Mouse (Mus musculus) neural tube, embryonic 13.5 days (tissue): ENCODE results near the gene Gm47791. TPM values are rescaled to one million over a fixed set of nuclear protein-coding genes. Genes with fewer than 3 reads are reported as not detected.

ENCODE experiments used
- ATAC-seq: fragments of 200-750 bp; cut with Nextera tagmentation; 2 replicates; pipeline ENCODE4 v1.8.0; 2017; ENCODE audit warnings: low read depth, mild to moderate bottlenecking, moderate TSS enrichment, moderate library complexity
- H3K27ac ChIP-seq: fragments of 300-500 bp; sonication (generic); replicated peaks from 2 replicates; pipeline ENCODE4 v1.5.1; 2015; ENCODE audit warnings: moderate library complexity, mild to moderate bottlenecking, inconsistent platforms
- H3K27me3 ChIP-seq: fragments of 300-500 bp; sonication (generic); 2 replicates; pipeline ENCODE4 v1.6.1; 2015; ENCODE audit warnings: mild to moderate bottlenecking, inconsistent platforms
- H3K36me3 ChIP-seq: fragments of 300-500 bp; sonication (generic); 2 replicates; pipeline ENCODE4 v1.6.1; 2015; ENCODE audit warnings: mild to moderate bottlenecking, inconsistent platforms
- H3K4me1 ChIP-seq: fragments of 300-500 bp; sonication (generic); replicated peaks from 2 replicates; pipeline ENCODE4 v1.6.1; 2015; ENCODE audit warnings: inconsistent platforms
- H3K4me2 ChIP-seq: fragments of 300-500 bp; sonication (generic); 2 replicates; pipeline ENCODE4 v1.6.1; 2015; ENCODE audit warnings: inconsistent platforms, mild to moderate bottlenecking, moderate library complexity
- H3K4me3 ChIP-seq: fragments of 300-500 bp; sonication (generic); 2 replicates; pipeline ENCODE4 v1.5.1; 2015; ENCODE audit warnings: mild to moderate bottlenecking, inconsistent platforms
- H3K9ac ChIP-seq: fragments of 300-500 bp; sonication (generic); 2 replicates; pipeline ENCODE4 v1.6.1; 2015; ENCODE audit warnings: moderate library complexity, mild to moderate bottlenecking, inconsistent platforms
- H3K9me3 ChIP-seq: fragments of 300-500 bp; sonication (generic); 2 replicates; pipeline ENCODE4 v1.6.1; 2016; ENCODE audit warnings: inconsistent platforms
- WGBS: fragments of 180-500 bp; shearing (Covaris S2); methylation state at CpG from one replicate; pipeline ENCODE4 v1.1.7; 2015; 5-methylcytosine and 5-hydroxymethylcytosine counted together
- polyA plus RNA-seq: library from polyadenylated mRNA; unstranded; fragments of >200 nt; fragmentation: Nextera tagmentation; extraction: Ambion mirVana; gene quantifications from 2 replicates; pipeline ENCODE4 v1.2.1, GENCODE M21; 2015

The Gm47791 gene
- polyA plus RNA-seq, 1 experiment from 2014 or later = not detected

GRCm38 (mm10) chr1:82779388-82779966 is 8.4 kb upstream of the Gm47791 start:
- H3K9me3 ChIP-seq = no peaks in the 10 kb centered on the region
- H3K36me3 ChIP-seq = no peaks in the 10 kb centered on the region
- H3K4me3 ChIP-seq = no peak overlapping the region
- ATAC-seq = no peak
- 84% methylated on average over 6 of the region's 6 CpGs for WGBS
- H3K27ac ChIP-seq = no peak overlapping the region
- H3K9ac ChIP-seq = no peak overlapping the region
- no peaks in the 10 kb centered on the region for H3K27me3 ChIP-seq
- H3K4me2 ChIP-seq = no peak overlapping the region
- H3K4me1 ChIP-seq = no peaks in the 10 kb centered on the region

DNA sequence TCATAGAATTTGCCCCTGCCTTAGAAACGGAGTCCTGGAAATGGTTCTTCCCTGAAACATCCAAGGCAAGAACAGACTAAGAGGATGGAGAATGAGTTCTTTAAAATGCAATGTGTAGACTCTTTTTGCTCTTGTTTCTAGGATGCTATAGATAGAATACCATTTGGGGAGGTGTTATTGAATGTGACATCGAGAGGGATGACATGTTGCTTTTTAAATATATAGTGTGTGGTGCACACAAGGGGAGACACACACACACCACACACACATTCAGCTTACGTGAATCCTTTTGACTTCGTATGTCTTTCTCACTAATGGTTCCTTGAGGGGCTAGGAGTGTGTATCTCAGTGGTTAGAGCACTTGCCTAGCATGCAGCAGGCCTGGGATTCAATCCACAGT is 4.2 kb upstream of the Gm47791 start:
- Histone ChIP-seq H3K27me3 (no peaks in the 10 kb centered on the region), H3K4me1 (no peaks in the 10 kb centered on the region), H3K9ac (no peak overlapping the region), H3K4me2 (no peak overlapping the region), H3K27ac (no peak overlapping the region), H3K36me3 (no peaks in the 10 kb centered on the region), H3K9me3 (no peaks in the 10 kb centered on the region), H3K4me3 (no peak overlapping the region)
- no peak for ATAC-seq
- WGBS = 95% methylated on average over 4 of the region's 4 CpGs

DNA sequence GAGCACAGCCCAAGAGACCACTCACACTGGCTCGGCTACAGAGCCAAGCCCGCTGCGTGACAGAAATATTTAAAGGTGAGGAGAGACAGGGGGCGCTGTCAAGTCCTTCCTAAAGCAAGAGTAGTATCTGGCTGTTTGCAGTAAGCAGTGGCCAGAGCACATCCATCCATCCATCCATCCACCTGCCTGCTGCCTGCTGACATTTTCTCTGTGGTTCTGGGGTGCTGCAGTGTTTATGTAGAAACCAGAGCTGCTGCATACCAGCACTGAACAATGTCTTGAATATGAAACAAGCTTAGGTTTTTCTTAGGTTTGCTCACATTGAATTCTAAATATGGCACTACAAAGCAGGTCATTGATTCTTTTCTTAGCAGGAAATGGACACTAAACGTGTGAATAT is 2.2 kb upstream of the Gm47791 start:
- ATAC-seq = no peak
- Histone ChIP-seq H3K27me3 (no peaks in the 10 kb centered on the region), H3K4me3 (no peak overlapping the region), H3K9ac (no peak overlapping the region), H3K27ac (no peak overlapping the region), H3K36me3 (no peaks in the 10 kb centered on the region), H3K4me2 (no peak overlapping the region), H3K4me1 (no peaks in the 10 kb centered on the region), H3K9me3 (no peaks in the 10 kb centered on the region)
- 79% methylated on average over 5 of the region's 5 CpGs for WGBS

DNA sequence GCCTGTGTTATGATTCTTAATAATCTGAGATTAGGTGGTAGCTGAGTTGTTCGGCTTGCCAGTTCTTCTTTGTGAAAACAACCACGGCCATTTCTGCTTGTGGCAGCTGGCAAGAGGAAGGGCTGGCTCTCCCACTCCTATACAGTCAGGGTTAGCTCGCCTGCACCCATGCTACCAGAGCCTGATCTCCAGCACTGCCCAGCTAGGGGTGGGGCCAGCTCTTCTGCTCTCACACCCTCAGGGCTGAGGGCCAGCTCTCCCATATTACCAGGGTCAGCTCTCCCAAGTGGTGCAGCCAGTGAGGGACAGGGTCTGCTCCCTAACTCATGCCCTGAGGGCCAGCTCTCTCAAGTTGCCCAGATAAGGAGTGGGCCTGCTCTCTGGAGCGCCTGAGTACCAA is 1.4 kb upstream of the Gm47791 start:
- no peaks in the 10 kb centered on the region for H3K27me3 ChIP-seq
- no peaks in the 10 kb centered on the region for H3K9me3 ChIP-seq
- H3K4me2 ChIP-seq = no peak overlapping the region
- no peak for ATAC-seq
- H3K4me1 ChIP-seq = no peaks in the 10 kb centered on the region
- 93% methylated on average over 4 of the region's 4 CpGs for WGBS
- H3K9ac ChIP-seq = no peak overlapping the region
- H3K36me3 ChIP-seq = no peaks in the 10 kb centered on the region
- H3K4me3 ChIP-seq = no peak overlapping the region
- H3K27ac ChIP-seq = no peak overlapping the region

GRCm38 (mm10) chr1:82768269-82768668 is 2.8 kb downstream of the Gm47791 start, which contains the start of gene Tm4sf20:
Gene Tm4sf20, minus strand, starts transcription at chr1:82768461.
- Histone ChIP-seq H3K9ac (no peak within 1 kb of the TSS), H3K4me3 (no peak within 1 kb of the TSS), H3K27me3 (no peaks in the 10 kb centered on the region), H3K36me3 (no peaks in the 10 kb centered on the region), H3K4me1 (no peaks in the 10 kb centered on the region), H3K27ac (no peak within 1 kb of the TSS), H3K9me3 (no peaks in the 10 kb centered on the region), H3K4me2 (no peak within 1 kb of the TSS)
- WGBS = 77% methylated on average over 5 of the region's 5 CpGs
- no peak for ATAC-seq

DNA sequence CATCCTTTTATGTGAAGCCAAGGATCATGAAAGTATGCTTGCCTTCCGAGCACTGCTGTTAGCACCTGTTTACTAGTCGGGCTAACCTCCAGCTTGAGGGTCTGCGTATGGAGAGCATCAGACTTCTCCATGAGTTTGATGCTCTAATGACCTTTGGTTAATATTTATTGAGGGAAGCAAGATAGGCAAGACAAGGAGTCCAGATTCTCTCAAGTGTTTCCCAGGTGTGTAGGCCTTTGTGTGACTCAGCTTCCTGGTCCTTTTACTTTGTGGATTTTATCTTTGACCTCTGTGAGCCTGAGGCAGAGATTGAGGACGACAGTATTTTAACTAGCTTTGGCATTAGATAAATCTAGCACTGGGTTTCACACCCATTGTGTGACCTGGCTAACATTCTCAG is 4.4 kb downstream of the Gm47791 start:
- Histone ChIP-seq H3K4me3 (no peak overlapping the region), H3K36me3 (peaks cover 14% of the 10 kb centered on the region), H3K4me2 (no peak overlapping the region), H3K9ac (no peak overlapping the region), H3K9me3 (no peaks in the 10 kb centered on the region), H3K4me1 (no peaks in the 10 kb centered on the region), H3K27me3 (no peaks in the 10 kb centered on the region), H3K27ac (no peak overlapping the region)
- WGBS = 84% methylated on average over 4 of the region's 4 CpGs
- ATAC-seq = no peak

DNA sequence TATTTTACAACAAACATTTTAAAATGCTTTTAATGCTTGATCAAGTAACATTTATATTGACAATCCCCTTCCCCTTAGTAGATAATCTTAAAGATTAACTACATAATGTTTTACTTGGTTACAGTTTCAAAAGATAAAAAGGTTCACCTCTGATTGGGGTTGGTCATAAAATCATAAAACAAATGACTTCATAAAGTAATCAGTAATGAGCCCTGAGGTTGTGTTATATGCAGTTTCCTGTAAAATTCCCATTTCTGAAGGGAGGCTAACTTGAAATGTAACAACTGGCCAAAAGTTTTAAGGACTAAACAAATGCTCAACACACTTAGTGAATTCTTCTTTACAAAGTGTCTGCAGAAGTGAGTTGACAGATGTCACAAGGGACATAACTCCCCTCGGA is 4.8 kb downstream of the Gm47791 start:
- ATAC-seq = no peak
- no peaks in the 10 kb centered on the region for H3K4me1 ChIP-seq
- WGBS = 67% methylated on average over 1 of the region's 1 CpGs

GRCm38 (mm10) chr1:82762274-82762673 is 8.8 kb downstream of the Gm47791 start:
- no peak overlapping the region for H3K4me2 ChIP-seq

More for the DNA sequence above, 4.8 kb downstream of the Gm47791 start:
- Histone ChIP-seq H3K9me3 (no peaks in the 10 kb centered on the region), H3K27me3 (no peaks in the 10 kb centered on the region), H3K9ac (no peak overlapping the region), H3K4me3 (no peak overlapping the region), H3K27ac (no peak overlapping the region), H3K36me3 (peaks cover 15% of the 10 kb centered on the region), H3K4me2 (no peak overlapping the region)

GRCm38 (mm10) chr1:82761454-82762169 is 9.4 kb downstream of the Gm47791 start:
- Histone ChIP-seq H3K4me1 (no peaks in the 10 kb centered on the region), H3K4me2 (no peak overlapping the region), H3K27me3 (no peaks in the 10 kb centered on the region), H3K27ac (no peak overlapping the region), H3K4me3 (no peak overlapping the region), H3K9me3 (no peaks in the 10 kb centered on the region), H3K9ac (no peak overlapping the region), H3K36me3 (peaks cover 19% of the 10 kb centered on the region)
- no peak for ATAC-seq
- 87% methylated on average over 8 of the region's 8 CpGs for WGBS

More at GRCm38 (mm10) chr1:82762274-82762673, 8.8 kb downstream of the Gm47791 start:
- H3K4me1 ChIP-seq = no peaks in the 10 kb centered on the region
- H3K27ac ChIP-seq = no peak overlapping the region
- no peak overlapping the region for H3K9ac ChIP-seq
- H3K36me3 ChIP-seq = peaks cover 19% of the 10 kb centered on the region
- no peaks in the 10 kb centered on the region for H3K27me3 ChIP-seq
- H3K4me3 ChIP-seq = no peak overlapping the region
- no peaks in the 10 kb centered on the region for H3K9me3 ChIP-seq
- 90% methylated on average over 1 of the region's 1 CpGs for WGBS
- ATAC-seq = no peak

- H3K36me3 ChIP-seq = peaks cover 38% of the 10 kb centered on the region
These were observed 11.5 kb downstream of the Gm47791 start for GRCm38 (mm10) chr1:82759520-82759919.

DNA sequence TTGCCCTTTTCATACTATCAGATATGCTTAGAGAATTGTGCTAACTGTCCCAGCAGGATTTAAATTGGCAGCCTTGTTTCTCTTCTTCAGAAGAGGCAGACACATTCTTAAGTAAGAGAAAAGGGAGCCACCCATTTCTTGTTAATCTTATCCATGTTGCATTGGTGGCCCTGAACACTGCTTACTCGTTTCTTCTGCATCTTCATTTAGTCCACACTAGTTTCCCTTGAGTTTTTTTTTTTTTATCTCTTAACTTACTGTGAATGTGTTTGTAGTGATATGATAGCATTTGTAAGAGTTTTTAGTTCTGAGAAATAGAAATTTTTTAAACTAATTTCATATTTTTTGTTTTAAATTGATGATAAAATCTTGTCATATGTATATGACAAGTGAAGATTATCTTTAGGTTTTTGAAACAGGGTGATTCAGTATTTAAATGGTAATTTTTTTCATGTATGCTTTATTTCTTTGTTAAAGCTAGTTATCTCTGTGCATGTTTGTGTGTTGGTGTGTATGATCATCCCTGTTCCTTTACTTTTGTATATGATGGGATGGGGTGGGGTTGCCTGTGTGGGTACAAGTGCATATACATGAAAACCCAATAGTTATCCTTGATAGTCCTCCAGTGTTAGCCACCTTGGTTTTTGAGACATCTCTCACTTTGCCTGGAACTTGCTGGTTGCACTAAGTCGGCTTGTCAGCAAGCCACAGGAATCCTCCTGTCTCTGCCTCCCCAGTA is 23.2 kb downstream of the Gm47791 start:
- peaks cover 29% of the 10 kb centered on the region for H3K36me3 ChIP-seq
- no peak overlapping the region for H3K4me2 ChIP-seq
- no peak overlapping the region for H3K9ac ChIP-seq
- no peak for ATAC-seq
- 91% methylated on average over 2 of the region's 2 CpGs for WGBS
- H3K27ac ChIP-seq = no peak overlapping the region
- no peaks in the 10 kb centered on the region for H3K4me1 ChIP-seq
- no peak overlapping the region for H3K4me3 ChIP-seq
- no peaks in the 10 kb centered on the region for H3K9me3 ChIP-seq
- H3K27me3 ChIP-seq = no peaks in the 10 kb centered on the region

More at GRCm38 (mm10) chr1:82759520-82759919, 11.5 kb downstream of the Gm47791 start:
- 88% methylated on average over 1 of the region's 1 CpGs for WGBS
- Histone ChIP-seq H3K4me3 (no peak overlapping the region), H3K4me1 (no peaks in the 10 kb centered on the region), H3K4me2 (no peak overlapping the region), H3K27me3 (no peaks in the 10 kb centered on the region), H3K9ac (no peak overlapping the region), H3K9me3 (no peaks in the 10 kb centered on the region), H3K27ac (no peak overlapping the region)
- ATAC-seq = no peak

GRCm38 (mm10) chr1:82746408-82746807 is 24.6 kb downstream of the Gm47791 start:
- Histone ChIP-seq H3K27me3 (no peaks in the 10 kb centered on the region), H3K4me3 (no peak overlapping the region), H3K4me1 (no peaks in the 10 kb centered on the region), H3K27ac (no peak overlapping the region), H3K4me2 (no peak overlapping the region), H3K9me3 (no peaks in the 10 kb centered on the region), H3K36me3 (peaks cover 35% of the 10 kb centered on the region), H3K9ac (no peak overlapping the region)
- 86% methylated on average over 4 of the region's 4 CpGs for WGBS
- ATAC-seq = no peak
